In the genomic region with DNA sequence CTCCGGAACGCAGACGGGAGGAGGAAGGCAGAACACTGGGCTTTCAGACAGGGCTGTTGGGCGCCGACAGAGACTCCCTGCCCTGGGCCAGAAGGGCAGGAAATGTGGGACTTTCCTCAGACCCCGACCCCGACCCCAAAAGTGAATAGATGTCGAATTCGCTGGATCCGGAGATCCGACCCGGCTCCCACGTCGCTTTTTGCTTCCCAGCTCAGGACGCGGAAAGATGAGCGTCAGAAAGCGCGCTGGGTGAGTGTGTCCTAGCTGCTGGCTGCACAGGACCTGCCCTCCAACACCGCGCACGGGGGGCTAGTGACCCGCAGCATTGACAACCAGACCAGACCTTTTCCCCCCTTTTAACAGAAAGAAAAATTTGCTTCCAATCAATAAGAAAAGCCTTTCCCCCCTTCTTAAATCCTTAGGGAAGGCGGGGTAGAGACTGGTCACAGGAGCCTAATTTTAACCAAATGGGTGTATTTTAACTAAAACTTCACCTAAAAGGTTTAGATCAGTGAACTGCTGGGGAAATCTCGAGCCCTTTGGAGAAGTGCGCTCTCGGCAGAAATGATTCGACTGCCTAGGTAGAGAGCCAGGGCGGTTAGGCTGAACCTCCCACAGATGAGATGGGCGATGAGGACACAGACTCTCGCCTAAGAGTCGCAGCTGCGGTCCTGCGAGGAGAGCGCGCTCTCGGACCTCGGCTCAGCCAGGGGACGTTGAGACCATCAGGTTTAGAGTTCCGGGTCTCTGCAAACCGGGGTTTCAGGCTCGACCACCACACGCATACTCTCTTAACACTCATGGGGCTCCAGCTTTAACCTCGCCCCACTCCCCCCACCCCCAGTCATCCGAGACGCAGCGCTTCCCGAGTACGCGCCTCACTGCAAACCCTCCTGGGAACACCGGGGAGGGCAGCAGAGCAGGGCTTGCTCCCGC, we compare ENCODE assay signal across 9 mouse cellular contexts. TPM values are rescaled to one million over a fixed set of nuclear protein-coding genes. Genes with fewer than 3 reads are reported as not detected.
DNase-seq lines count a peak whose midpoint lies in the region; TF ChIP-seq lines count a peak whose summit lies in the region.
"Had no signal": no experiment of that assay in that cellular context is flagged by ENCODE, and none has a peak within 500 bp of the region (broad histone marks: within the 10 kb centered on the region; RNA-seq: fewer than 3 reads in every experiment).

No protein-coding gene starts in this region.

- peaks cover 2% of the 10 kb centered on the region; the same call in 1 of the 2 replicates for H3K4me1 ChIP-seq in bone marrow macrophage, adult 2 months (ENCODE audit: control insufficient read depth, insufficient read depth, low read length)
- H3K4me1 ChIP-seq in midbrain, embryonic 10.5 days = peaks cover 60% of the 10 kb centered on the region

- peak; percentile 89 for DNase-seq in heart, adult 11 months
- DNase-seq in heart, postnatal 10 days = no peak
- DNase-seq in heart, postnatal 4 days = peak; percentile 17
- peak; percentile 58 for DNase-seq in midbrain, embryonic 10.5 days (ENCODE audit: low spot score)
- DNase-seq in spleen, postnatal 4 days (ENCODE audit: low spot score in 2 of 2) = no peak
- no peak for DNase-seq in frontal cortex, postnatal 25 days (ENCODE audit: low spot score in 2 of 2)
- DNase-seq in cerebellum, adult 9-10 months = no peak

- WGBS in midbrain, embryonic 10.5 days = under 1% methylated on average over 52 of the region's 52 CpGs

- intact Hi-C loops in heart, postnatal 10 days (cut with DNase I) = loop anchor here (5.0 to 10.0 kb wide), 6 partner anchors 534 to 1456 kb away; no protein-coding TSS in a partner anchor

- TF ChIP-seq CTCF in bone marrow macrophage, adult 2 months (IDR thresholded peaks at IDR 0.05; ENCODE audit: low read depth, low read length) = no peak

- no peak for TF ChIP-seq POLR2A in bone marrow macrophage, adult 2 months (IDR thresholded peaks at IDR 0.05; ENCODE audit: borderline replicate concordance, low read depth, low read length)

- no peaks in the 10 kb centered on the region for H3K9me3 ChIP-seq in midbrain, embryonic 10.5 days (replicated peaks)

- peak overlapping the region; percentile 38 for H3K4me3 ChIP-seq in bone marrow macrophage, adult 2 months (ENCODE audit: insufficient read depth, low read length)
- peak overlapping the region; percentile 68 for H3K4me3 ChIP-seq in midbrain, embryonic 10.5 days

- no peak overlapping the region for H3K27ac ChIP-seq in bone marrow macrophage, adult 2 months (ENCODE audit: insufficient read depth, low read depth, low read length)
- H3K27ac ChIP-seq in midbrain, embryonic 10.5 days (replicated peaks) = no peak overlapping the region; the same call in 1 of the 2 replicates

- H3K27me3 ChIP-seq in midbrain, embryonic 10.5 days (ENCODE audit: low read depth, poor library complexity, severe bottlenecking) = peaks cover 87% of the 10 kb centered on the region

- no peaks in the 10 kb centered on the region for H3K36me3 ChIP-seq in midbrain, embryonic 10.5 days

RNA-seq across cellular contexts. Expression of a gene that starts 1.8 kb away (rescaled TPM):
- total RNA-seq in heart, postnatal 10 days (2021) = 10 to 100 TPM; 11.2 to 12.1 TPM
- 166 TPM in 2 replicates for polyA plus RNA-seq in bone marrow macrophage, adult 2 months (2012; ENCODE audit: insufficient read depth, insufficient read length, missing spikeins)
- total RNA-seq in heart, postnatal 4 days (2021) = 1 to 10 TPM; 6.8 to 8.1 TPM
- 3.3 and 4.1 TPM in 2 replicates for polyA plus RNA-seq in midbrain, embryonic 10.5 days (2016; fragmentation: Nextera tagmentation; extraction: Ambion mirVana)

RNA-seq across cellular contexts. Expression of a gene that starts 34.7 kb away (rescaled TPM):
- total RNA-seq in heart, postnatal 10 days (2021) = 1 to 10 TPM; 6.1 to 6.2 TPM
- not detected in 2 replicates for polyA plus RNA-seq in bone marrow macrophage, adult 2 months (2012; ENCODE audit: insufficient read depth, insufficient read length, missing spikeins)
- total RNA-seq in heart, postnatal 4 days (2021) = 1 to 10 TPM; 5.8 to 6.2 TPM
- 0.35 TPM in 1 of 2 replicates, not detected in the other for polyA plus RNA-seq in midbrain, embryonic 10.5 days (2016; fragmentation: Nextera tagmentation; extraction: Ambion mirVana)
- total RNA-seq: layer of hippocampus, postnatal 36 days had no signal

Comparison
In these comparisons a context has a peak if more than half of its experiments do, and no peak if none do; other contexts are left out.
1. DNase-seq: peak in heart, adult 11 months (single experiment), heart, postnatal 4 days (single experiment) and midbrain, embryonic 10.5 days (single experiment); none in heart, postnatal 10 days (0 of 2), spleen, postnatal 4 days (0 of 2), frontal cortex, postnatal 25 days (0 of 2) and cerebellum, adult 9-10 months (single experiment).